Mouse (Mus musculus) embryonic fibroblast, embryonic 13.5 days (primary cell): ENCODE results near the gene Ctdsp1.

Experiments
- CTCF ChIP-seq: IDR thresholded peaks from 2 replicates; pipeline ENCODE4 v1.5.1; 2011; ENCODE audit warnings: mild to moderate bottlenecking, control low read depth, low read length, moderate library complexity, borderline replicate concordance; ENCODE audit not compliant: insufficient read depth
- POLR2A ChIP-seq: IDR thresholded peaks from 2 replicates; pipeline ENCODE4 v1.6.1; 2011; ENCODE audit warnings: low read depth, mild to moderate bottlenecking, control low read depth, low read length, moderate library complexity

DNA sequence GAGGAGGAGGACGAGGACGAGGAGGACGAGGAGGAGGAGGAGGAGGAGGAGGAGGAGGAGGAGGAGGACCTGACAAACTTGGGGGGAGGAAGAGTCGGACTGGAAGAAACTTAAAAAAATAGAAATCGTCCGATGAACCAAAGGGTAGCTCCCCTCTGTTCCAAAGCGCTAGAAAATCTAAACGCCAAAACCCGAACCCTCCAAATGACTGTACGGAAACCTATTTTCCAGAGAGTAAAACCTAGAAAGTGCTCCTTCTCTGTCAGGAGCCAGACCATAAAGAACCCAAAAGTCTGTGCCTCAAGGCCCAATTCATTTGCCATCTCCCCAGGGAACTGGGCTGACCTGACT, 5.0 kb upstream of the Ctdsp1 start:
- TF ChIP-seq CTCF (no peak), POLR2A (no peak)
